Mouse (Mus musculus) forebrain, embryonic 12.5 days (tissue): ENCODE measurements around the gene Kcnn4. TPM values are rescaled to one million over a fixed set of nuclear protein-coding genes. Genes with fewer than 3 reads are reported as not detected.

Experiments used
- ATAC-seq: fragments of 200-750 bp; cut with Nextera tagmentation; 2 replicates; pipeline ENCODE4 v1.8.0; 2017; ENCODE audit warnings: moderate TSS enrichment; ENCODE audit not compliant: low FRiP score
- H3K27ac ChIP-seq: fragments of 300-500 bp; sonication (generic); 2 replicates; pipeline ENCODE4 v1.5.1; 2016; ENCODE audit warnings: mild to moderate bottlenecking
- H3K27me3 ChIP-seq: fragments of 300-500 bp; sonication (generic); 2 replicates; pipeline ENCODE4 v1.6.1; 2016; ENCODE audit warnings: mild to moderate bottlenecking
- H3K36me3 ChIP-seq: fragments of 300-500 bp; sonication (generic); replicated peaks from 2 replicates; pipeline ENCODE4 v1.6.1; 2016; ENCODE audit warnings: mild to moderate bottlenecking
- H3K4me1 ChIP-seq: fragments of 300-500 bp; sonication (generic); 2 replicates; pipeline ENCODE4 v1.6.1; 2016
- H3K4me2 ChIP-seq: fragments of 300-500 bp; sonication (generic); 2 replicates; pipeline ENCODE4 v1.6.1; 2016; ENCODE audit warnings: mild to moderate bottlenecking, moderate library complexity
- H3K4me3 ChIP-seq: fragments of 300-500 bp; sonication (generic); replicated peaks from 2 replicates; pipeline ENCODE4 v1.5.1; 2016; ENCODE audit warnings: mild to moderate bottlenecking
- H3K9ac ChIP-seq: fragments of 300-500 bp; sonication (generic); 2 replicates; pipeline ENCODE4 v1.6.1; 2016; ENCODE audit warnings: mild to moderate bottlenecking
- H3K9me3 ChIP-seq: fragments of 300-500 bp; sonication (generic); 2 replicates; pipeline ENCODE4 v1.6.1; 2016
- WGBS: fragments of 180-500 bp; shearing (Covaris S2); methylation state at CpG from one replicate; pipeline ENCODE4 v1.1.7; 2016; 5-methylcytosine and 5-hydroxymethylcytosine counted together
- polyA plus RNA-seq: library from polyadenylated mRNA; unstranded; fragments of >200 nt; fragmentation: Nextera tagmentation; extraction: Ambion mirVana; gene quantifications from 2 replicates; pipeline ENCODE4 v1.2.1, GENCODE M21; 2016

Kcnn4 gene
- polyA plus RNA-seq, 1 experiment from 2014 or later = 1.1 TPM

- ATAC-seq = no peak
- no peaks in the 10 kb centered on the region for H3K36me3 ChIP-seq
- WGBS = 90% methylated on average over 7 of the region's 7 CpGs
These were observed 1.1 kb upstream of the Kcnn4 start for GRCm38 (mm10) chr7:24368946-24369345.

GRCm38 (mm10) chr7:24371012-24371808 is 1.1 kb downstream of the Kcnn4 start:
- WGBS = 82% methylated on average over 6 of the region's 7 CpGs
- no peak overlapping the region for H3K4me3 ChIP-seq
- ATAC-seq = no peak
- no peaks in the 10 kb centered on the region for H3K36me3 ChIP-seq
- H3K27ac ChIP-seq = no peak overlapping the region
- peaks cover 11% of the 10 kb centered on the region for H3K4me1 ChIP-seq
- no peak overlapping the region for H3K9ac ChIP-seq
- no peak overlapping the region for H3K4me2 ChIP-seq
- H3K27me3 ChIP-seq = peaks cover 8% of the 10 kb centered on the region; the same call in 1 of the 2 replicates
- no peaks in the 10 kb centered on the region for H3K9me3 ChIP-seq

More at GRCm38 (mm10) chr7:24368946-24369345, 1.1 kb upstream of the Kcnn4 start:
- Histone ChIP-seq H3K4me1 (peaks cover 8% of the 10 kb centered on the region), H3K9ac (no peak overlapping the region), H3K27me3 (peaks cover 8% of the 10 kb centered on the region; the same call in 1 of the 2 replicates), H3K9me3 (no peaks in the 10 kb centered on the region), H3K27ac (no peak overlapping the region), H3K4me3 (no peak overlapping the region), H3K4me2 (no peak overlapping the region)

GRCm38 (mm10) chr7:24371809-24372145 is 1.7 kb downstream of the Kcnn4 start:
- Histone ChIP-seq H3K9ac (no peak overlapping the region), H3K9me3 (no peaks in the 10 kb centered on the region), H3K36me3 (no peaks in the 10 kb centered on the region), H3K4me2 (no peak overlapping the region), H3K27me3 (peaks cover 8% of the 10 kb centered on the region), H3K4me3 (no peak overlapping the region), H3K4me1 (peaks cover 11% of the 10 kb centered on the region), H3K27ac (no peak overlapping the region)
- ATAC-seq = no peak
- WGBS = 69% methylated on average over 3 of the region's 3 CpGs

GRCm38 (mm10) chr7:24372300-24372699 is 2.2 kb downstream of the Kcnn4 start:
- Histone ChIP-seq H3K9me3 (no peaks in the 10 kb centered on the region), H3K36me3 (no peaks in the 10 kb centered on the region), H3K9ac (no peak overlapping the region), H3K4me2 (no peak overlapping the region), H3K27me3 (peaks cover 13% of the 10 kb centered on the region), H3K27ac (no peak overlapping the region), H3K4me1 (peaks cover 16% of the 10 kb centered on the region), H3K4me3 (no peak overlapping the region)
- ATAC-seq = no peak
- WGBS = 83% methylated on average over 9 of the region's 11 CpGs

GRCm38 (mm10) chr7:24372786-24373185 is 2.7 kb downstream of the Kcnn4 start:
- no peaks in the 10 kb centered on the region for H3K9me3 ChIP-seq
- WGBS = 74% methylated on average over 4 of the region's 4 CpGs
- H3K4me2 ChIP-seq = no peak overlapping the region
- H3K4me1 ChIP-seq = peaks cover 19% of the 10 kb centered on the region
- H3K27me3 ChIP-seq = peaks cover 18% of the 10 kb centered on the region
- no peak overlapping the region for H3K27ac ChIP-seq
- H3K4me3 ChIP-seq = no peak overlapping the region
- no peak for ATAC-seq
- H3K36me3 ChIP-seq = no peaks in the 10 kb centered on the region
- no peak overlapping the region for H3K9ac ChIP-seq

GRCm38 (mm10) chr7:24373538-24374379 is 3.7 kb downstream of the Kcnn4 start:
- Histone ChIP-seq H3K4me1 (peaks cover 19% of the 10 kb centered on the region), H3K27ac (peak overlapping the region; percentile 65), H3K4me3 (no peak overlapping the region), H3K4me2 (peak overlapping the region; percentile 34), H3K36me3 (no peaks in the 10 kb centered on the region), H3K9ac (peak overlapping the region; percentile 25; the same call in 1 of the 2 replicates), H3K27me3 (peaks cover 22% of the 10 kb centered on the region), H3K9me3 (no peaks in the 10 kb centered on the region)
- WGBS = 28% methylated on average over 20 of the region's 20 CpGs
- peak; percentile 45; the same call in 1 of the 2 replicates for ATAC-seq

GRCm38 (mm10) chr7:24376456-24376855 is 6.4 kb downstream of the Kcnn4 start:
- H3K4me3 ChIP-seq = no peak overlapping the region
- H3K9me3 ChIP-seq = no peaks in the 10 kb centered on the region
- H3K4me1 ChIP-seq = peaks cover 19% of the 10 kb centered on the region
- ATAC-seq = no peak
- H3K9ac ChIP-seq = no peak overlapping the region
- H3K27ac ChIP-seq = no peak overlapping the region
- H3K4me2 ChIP-seq = no peak overlapping the region
- H3K27me3 ChIP-seq = peaks cover 19% of the 10 kb centered on the region
- H3K36me3 ChIP-seq = no peaks in the 10 kb centered on the region
- 88% methylated on average over 8 of the region's 8 CpGs for WGBS

- Histone ChIP-seq H3K9me3 (no peaks in the 10 kb centered on the region), H3K27me3 (peaks cover 19% of the 10 kb centered on the region), H3K4me3 (peak overlapping the region; percentile 35), H3K9ac (no peak overlapping the region; the same call in 1 of the 2 replicates), H3K4me2 (peak overlapping the region; percentile 52), H3K36me3 (no peaks in the 10 kb centered on the region), H3K27ac (no peak overlapping the region), H3K4me1 (peaks cover 19% of the 10 kb centered on the region)
- ATAC-seq = 0 out of 2 replicates have a peak, but pooled peaks have one; percentile 50
- 4% methylated on average over 46 of the region's 49 CpGs for WGBS
These were observed 7.2 kb downstream of the Kcnn4 start for GRCm38 (mm10) chr7:24377091-24377865.

GRCm38 (mm10) chr7:24378049-24378701 is 8.1 kb downstream of the Kcnn4 start:
- WGBS = 83% methylated on average over 10 of the region's 10 CpGs
- no peak for ATAC-seq
- H3K9me3 ChIP-seq = no peaks in the 10 kb centered on the region

GRCm38 (mm10) chr7:24379934-24380333 is 9.9 kb downstream of the Kcnn4 start:
- WGBS = 74% methylated on average over 7 of the region's 7 CpGs
- peaks cover 8% of the 10 kb centered on the region for H3K4me1 ChIP-seq
- H3K9ac ChIP-seq = no peak overlapping the region
- H3K27me3 ChIP-seq = peaks cover 19% of the 10 kb centered on the region
- H3K9me3 ChIP-seq = no peaks in the 10 kb centered on the region
- H3K27ac ChIP-seq = no peak overlapping the region
- no peak for ATAC-seq
- H3K4me3 ChIP-seq = no peak overlapping the region
- no peak overlapping the region for H3K4me2 ChIP-seq
- no peaks in the 10 kb centered on the region for H3K36me3 ChIP-seq

More at GRCm38 (mm10) chr7:24378049-24378701, 8.1 kb downstream of the Kcnn4 start:
- no peak overlapping the region for H3K4me2 ChIP-seq
- no peak overlapping the region for H3K4me3 ChIP-seq
- no peaks in the 10 kb centered on the region for H3K36me3 ChIP-seq
- H3K27me3 ChIP-seq = peaks cover 19% of the 10 kb centered on the region
- peaks cover 19% of the 10 kb centered on the region for H3K4me1 ChIP-seq
- no peak overlapping the region for H3K9ac ChIP-seq
- no peak overlapping the region for H3K27ac ChIP-seq

- Histone ChIP-seq H3K27ac (no peak overlapping the region), H3K27me3 (peaks cover 19% of the 10 kb centered on the region), H3K9me3 (no peaks in the 10 kb centered on the region), H3K4me1 (peaks cover 8% of the 10 kb centered on the region), H3K4me2 (no peak overlapping the region), H3K4me3 (no peak overlapping the region), H3K9ac (no peak overlapping the region), H3K36me3 (no peaks in the 10 kb centered on the region)
- WGBS = 73% methylated on average over 2 of the region's 2 CpGs
- ATAC-seq = no peak
These were observed 10.3 kb downstream of the Kcnn4 start for GRCm38 (mm10) chr7:24380370-24380769.
